Mouse (Mus musculus) gonadal fat pad, adult 2 months (tissue): ENCODE results near the gene Fnip2. TPM values are rescaled to one million over a fixed set of nuclear protein-coding genes. Genes with fewer than 3 reads are reported as not detected.

Experiments
- DNase-seq: peaks from one replicate; pipeline ENCODE4 v3.0.0-alpha.2; 2012; ENCODE audit warnings: low read depth
- polyA plus RNA-seq: library from polyadenylated mRNA; depleted of rRNA; stranded (reverse); fragments of >200 nt; gene quantifications from 2 replicates; pipeline ENCODE4 v1.2.3, GENCODE M21; 2012

Gene Fnip2
- polyA plus RNA-seq, 1 experiment = 5.1 TPM

GRCm38 (mm10) chr3:79564875-79565606 lies 2.6 kb downstream of the Fnip2 start:
- no peak for DNase-seq

- DNase-seq = no peak
These were observed 4.1 kb downstream of the Fnip2 start for GRCm38 (mm10) chr3:79563511-79563910.

- no peak for DNase-seq
These were observed 5.5 kb downstream of the Fnip2 start for GRCm38 (mm10) chr3:79561784-79562715.

DNA sequence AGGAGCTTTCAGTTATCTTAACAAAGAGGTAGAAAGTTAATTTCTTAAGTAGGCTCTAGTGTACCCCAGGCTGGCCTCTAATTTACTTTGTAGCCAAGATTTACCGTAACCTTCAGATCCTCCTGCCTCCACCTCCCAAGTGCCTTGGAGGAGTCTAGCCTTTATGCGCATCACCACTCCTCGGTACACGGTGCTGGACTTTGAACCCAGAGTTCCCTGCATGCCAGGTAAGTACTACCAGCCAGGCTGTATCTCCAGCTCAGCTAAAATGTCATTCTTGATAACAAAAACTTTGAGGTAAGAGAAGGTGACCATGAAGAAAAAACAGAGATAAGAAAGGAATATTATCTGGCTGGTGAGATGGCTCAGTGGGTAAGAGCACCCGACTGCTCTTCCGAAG lies 7.0 kb downstream of the Fnip2 start:
- no peak for DNase-seq

DNA sequence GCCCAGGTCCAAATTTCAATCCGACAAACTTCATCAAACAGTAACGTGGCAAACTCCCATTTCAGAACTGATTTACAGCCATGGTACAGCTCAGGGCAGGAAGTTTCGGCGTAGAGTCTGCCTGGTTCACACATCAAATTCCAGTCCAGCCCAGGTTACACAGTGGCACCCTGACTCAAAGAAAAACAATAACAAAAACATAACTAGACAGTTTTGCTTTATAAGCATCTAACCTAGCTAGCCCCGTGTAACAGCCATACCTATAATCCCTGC lies 7.9 kb downstream of the Fnip2 start:
- no peak for DNase-seq

DNA sequence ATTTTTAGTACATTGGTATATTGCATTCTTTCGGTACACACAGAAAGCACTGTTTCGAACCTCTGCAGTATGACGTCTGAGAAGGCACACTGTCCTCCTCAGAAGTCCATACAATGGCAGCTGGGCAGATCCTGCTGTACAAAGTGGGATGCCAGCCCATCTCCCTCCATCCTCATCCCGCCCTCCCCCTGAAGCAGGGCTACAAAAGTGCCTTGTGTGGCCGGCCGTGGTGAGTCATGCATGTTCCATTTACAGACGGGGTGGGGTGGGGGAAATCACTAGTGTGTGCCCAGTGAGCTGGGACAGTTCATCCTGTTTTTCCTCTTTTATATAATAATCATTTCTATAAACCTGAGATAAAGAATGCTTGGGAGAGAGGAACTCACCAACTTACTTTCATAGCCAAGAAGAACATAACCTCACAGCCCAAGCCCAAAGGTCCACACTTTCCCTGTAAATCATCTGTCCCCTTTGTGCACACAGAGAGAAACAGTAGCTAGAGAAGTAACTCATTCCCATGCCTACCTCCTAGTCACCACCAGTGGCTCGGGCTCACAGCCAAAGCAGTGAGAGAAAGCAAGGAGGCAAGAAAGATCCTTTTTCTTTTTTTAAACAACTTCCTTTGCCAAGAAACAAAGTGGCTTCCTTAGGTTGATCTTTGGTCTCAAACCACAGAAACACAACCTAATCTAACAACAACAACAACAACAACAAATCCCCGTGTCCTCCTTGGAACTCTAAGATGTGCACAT lies 8.4 kb downstream of the Fnip2 start:
- no peak for DNase-seq

DNA sequence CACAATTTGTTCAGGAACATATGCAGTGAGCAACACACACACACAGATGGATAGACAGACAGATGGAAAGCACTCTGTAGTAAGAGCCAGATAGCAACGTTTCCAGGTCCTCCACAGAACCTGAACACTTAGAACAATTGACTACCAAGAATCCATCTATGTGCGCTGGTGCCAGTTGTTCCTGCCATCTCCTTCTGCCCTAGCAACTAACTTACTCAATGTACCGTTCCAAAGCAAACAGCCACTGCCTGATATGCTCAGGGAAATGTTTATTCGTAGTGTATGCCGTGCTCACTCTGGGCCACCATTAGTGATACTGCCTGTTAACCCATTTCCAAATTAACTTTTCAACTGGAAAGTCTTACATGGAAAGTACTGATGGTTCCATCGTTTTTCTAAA lies 12.5 kb downstream of the Fnip2 start:
- DNase-seq = no peak

DNA sequence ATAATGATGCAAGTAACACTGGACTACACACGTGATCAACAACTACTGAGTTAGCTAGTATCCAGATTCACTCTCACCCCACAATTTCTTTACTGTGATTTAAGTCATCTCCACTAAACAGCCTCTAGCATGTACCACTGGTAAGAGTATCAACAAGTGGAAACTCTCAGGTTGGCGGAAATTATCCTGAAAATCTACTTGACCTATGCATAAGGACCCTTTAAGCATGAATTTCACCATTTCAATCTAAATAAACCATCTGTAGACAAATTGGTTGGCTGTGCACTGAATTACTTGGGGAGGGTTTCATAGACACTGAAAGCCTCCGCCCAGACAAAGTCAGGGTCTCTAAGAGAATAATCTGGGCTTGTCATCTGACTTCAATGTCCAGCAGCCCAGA lies 13.8 kb downstream of the Fnip2 start:
- DNase-seq = no peak

- DNase-seq = no peak
These were observed 15.6 kb downstream of the Fnip2 start for GRCm38 (mm10) chr3:79551826-79552552.

- no peak for DNase-seq
These were observed 17.7 kb downstream of the Fnip2 start for GRCm38 (mm10) chr3:79549751-79550393.

GRCm38 (mm10) chr3:79548681-79549437 lies 18.7 kb downstream of the Fnip2 start:
- DNase-seq = no peak

- no peak for DNase-seq
These were observed 25.0 kb downstream of the Fnip2 start for GRCm38 (mm10) chr3:79542585-79542984.

DNA sequence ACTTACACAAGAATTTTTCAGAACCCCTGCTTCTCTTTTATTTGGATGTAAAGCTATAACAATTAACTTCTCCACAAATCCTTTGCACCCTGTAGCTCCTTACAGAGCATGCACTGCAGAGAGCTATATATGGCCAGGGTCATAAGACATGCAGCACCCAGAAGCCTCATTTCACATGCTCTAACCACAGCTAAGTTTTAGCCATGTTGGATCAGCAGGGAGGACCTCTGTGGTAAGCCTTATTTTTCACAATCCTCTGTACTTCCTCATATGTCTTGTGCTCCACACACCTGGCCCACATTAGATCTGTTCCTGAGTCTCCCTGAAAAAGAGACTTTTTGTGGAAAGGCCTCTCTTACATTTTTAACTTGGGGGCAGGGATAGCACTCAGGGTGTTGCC lies 27.9 kb downstream of the Fnip2 start:
- no peak for DNase-seq

- DNase-seq = no peak
These were observed 28.5 kb downstream of the Fnip2 start for GRCm38 (mm10) chr3:79539124-79539523.

- DNase-seq = no peak
These were observed 29.3 kb downstream of the Fnip2 start for GRCm38 (mm10) chr3:79538342-79538741.

DNA sequence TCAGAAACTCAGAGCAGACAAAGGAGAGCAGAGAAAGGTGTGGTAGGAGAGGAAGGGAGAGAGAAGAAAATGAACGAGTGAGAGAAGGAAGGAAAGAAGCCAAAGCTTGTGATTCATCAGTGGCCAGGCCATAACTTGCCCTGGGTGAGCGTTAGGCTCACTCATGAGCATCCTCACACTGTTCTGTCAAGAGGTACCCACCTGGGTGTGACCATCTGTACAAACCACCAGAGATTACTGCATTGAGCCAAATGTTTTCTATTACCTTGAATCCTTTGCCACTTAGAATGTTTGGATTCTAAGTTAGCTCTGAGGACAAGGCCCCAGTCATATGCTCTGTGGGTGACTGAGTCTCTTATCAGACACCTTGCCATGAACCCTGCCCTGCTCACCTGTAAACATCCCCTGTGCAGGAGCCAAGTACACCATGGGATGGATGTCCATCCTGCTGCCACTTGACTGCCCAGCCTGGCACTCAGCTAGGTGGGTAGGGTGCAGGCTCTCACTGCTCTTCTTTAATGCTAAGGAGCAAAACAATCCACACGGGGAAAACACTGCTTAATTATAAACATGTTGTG lies 29.9 kb downstream of the Fnip2 start:
- no peak for DNase-seq

GRCm38 (mm10) chr3:79537023-79537422 lies 30.6 kb downstream of the Fnip2 start:
- DNase-seq = no peak

DNA sequence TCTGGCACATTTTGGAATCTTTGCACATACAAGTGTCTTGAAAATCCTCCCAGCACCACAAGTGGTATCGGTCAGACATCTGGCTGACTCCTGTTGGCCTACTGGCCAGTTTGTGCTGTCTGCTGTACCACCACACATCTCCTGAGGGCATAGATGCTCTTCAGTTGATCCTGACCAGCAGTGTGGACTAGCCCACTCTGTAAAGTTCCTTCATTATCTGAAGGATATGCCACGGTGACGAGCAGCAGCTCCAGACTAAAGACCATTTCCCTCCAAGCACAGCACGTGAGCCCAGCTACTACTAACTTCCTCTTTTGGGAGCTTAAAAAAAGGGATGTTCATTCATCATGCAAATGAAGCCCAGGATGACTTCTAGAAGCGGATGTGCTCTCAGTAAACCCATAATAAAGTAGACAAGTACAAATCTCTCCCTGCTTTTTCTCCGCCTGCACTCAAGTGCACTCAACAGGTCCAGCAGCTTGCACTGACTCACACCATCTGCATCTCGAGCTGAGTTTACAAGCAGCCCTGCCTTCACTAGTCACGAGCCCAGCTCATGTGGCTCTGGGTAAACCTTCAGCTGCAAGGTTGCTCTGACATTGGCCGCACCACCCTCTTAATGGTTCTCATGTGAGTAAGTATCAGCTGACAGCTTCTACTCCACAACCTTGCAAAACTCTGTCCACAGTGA lies 35.9 kb downstream of the Fnip2 start:
- no peak for DNase-seq

- peak; percentile 76 for DNase-seq
These were observed 38.0 kb downstream of the Fnip2 start for GRCm38 (mm10) chr3:79529499-79530096.
